Mouse (Mus musculus): ENCODE data around the gene Trpt1.

Gene Trpt1

DNA sequence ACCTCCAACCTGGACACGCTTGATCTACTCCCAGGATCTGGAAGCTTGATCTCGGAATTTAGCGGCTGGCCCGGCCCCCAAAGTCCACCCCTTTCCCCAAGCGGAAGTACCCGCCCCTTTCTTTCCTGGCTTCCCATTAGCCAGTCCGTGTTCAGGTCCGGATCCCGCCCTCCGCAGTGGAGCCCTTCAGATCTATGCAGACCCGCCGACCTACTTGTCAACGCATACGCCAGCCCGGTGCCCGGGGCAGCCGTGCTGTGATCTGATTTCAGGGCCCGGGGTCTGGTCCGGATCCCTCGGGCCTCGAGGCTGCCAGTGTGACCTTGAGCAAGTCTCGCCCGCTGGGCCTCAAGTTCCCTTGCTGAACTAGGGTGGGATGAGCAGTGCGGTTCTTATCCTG, at the start of gene Trpt1, which contains the start of gene Nudt22:
Trpt1 (plus strand) TSS at position 126 of the 400 bp plus-strand sequence.
Nudt22 (minus strand) TSS at position 112 of the 400 bp plus-strand sequence.
- peak; percentile 85 for DNase-seq (ENCODE audit: low spot score)

DNA sequence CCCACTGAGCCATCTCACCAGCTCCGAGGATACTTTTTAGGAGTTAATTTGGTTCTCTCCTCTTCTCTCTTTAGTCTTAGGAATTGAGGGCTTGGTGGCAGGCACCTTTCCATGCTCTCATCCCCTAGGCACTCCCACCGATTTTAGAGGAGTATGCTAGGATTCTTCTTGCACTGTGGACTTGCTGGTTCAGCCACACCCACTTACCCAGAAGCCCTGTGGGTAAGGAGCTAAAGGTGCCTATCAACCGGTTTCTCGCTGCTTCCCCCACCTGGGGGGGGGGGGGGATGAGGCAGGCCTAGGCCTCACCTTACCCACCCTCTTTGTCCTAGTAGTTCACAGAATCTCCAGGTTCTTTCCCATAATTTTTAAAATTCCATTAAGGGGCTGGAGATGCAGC, 48.2 kb upstream of the Trpt1 start:
- no peak for DNase-seq (ENCODE audit: low spot score)

DNA sequence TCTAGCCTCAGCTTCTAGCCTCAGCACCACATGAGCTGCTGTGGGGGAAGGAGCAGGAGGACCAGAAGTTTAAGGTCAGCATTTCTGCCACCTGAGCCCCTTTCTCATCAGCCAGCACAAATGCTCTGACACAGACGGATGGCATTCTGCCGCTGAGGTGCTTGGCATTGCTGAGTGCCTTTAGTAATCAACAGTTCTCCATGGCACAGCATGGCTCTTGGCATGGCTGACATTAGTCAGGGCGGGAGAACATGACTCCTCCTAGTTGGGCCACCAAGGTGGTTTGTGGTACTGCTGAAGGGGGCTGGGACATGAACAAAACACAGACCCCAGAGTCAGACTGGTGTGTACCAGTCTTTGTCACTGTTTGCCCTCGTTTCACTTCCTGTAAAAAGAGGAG, 47.7 kb upstream of the Trpt1 start:
- no peak for DNase-seq (ENCODE audit: low spot score)

- no peak for DNase-seq (ENCODE audit: low spot score)
Observed at GRCm38 (mm10) chr19:6949532-6949931, 46.4 kb upstream of the Trpt1 start.

DNA sequence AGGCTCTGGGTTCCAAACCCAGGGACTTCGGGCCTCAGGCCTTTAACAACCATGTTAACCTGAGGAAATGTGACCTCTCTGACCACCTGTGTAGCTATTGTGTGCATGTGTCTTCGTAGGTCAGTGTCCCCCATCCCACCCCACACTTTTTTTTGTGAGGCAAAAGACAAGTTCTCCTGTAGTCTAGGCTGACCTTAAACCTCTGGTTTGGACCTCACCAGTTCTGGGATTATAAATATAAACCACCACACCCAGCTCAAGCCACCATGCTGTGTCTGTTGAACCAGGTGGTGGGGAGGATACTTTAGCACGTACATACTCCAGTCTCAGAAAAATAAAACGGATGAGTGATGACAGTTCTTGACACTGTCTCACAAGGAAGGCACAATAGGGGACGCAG, 46.0 kb upstream of the Trpt1 start:
- DNase-seq (ENCODE audit: low spot score), result no peak

- no peak for DNase-seq (ENCODE audit: low spot score)
Observed at GRCm38 (mm10) chr19:6950613-6951153, 45.2 kb upstream of the Trpt1 start.

GRCm38 (mm10) chr19:6951381-6951968, 44.5 kb upstream of the Trpt1 start:
- DNase-seq (ENCODE audit: low spot score), result peak; percentile 91

DNA sequence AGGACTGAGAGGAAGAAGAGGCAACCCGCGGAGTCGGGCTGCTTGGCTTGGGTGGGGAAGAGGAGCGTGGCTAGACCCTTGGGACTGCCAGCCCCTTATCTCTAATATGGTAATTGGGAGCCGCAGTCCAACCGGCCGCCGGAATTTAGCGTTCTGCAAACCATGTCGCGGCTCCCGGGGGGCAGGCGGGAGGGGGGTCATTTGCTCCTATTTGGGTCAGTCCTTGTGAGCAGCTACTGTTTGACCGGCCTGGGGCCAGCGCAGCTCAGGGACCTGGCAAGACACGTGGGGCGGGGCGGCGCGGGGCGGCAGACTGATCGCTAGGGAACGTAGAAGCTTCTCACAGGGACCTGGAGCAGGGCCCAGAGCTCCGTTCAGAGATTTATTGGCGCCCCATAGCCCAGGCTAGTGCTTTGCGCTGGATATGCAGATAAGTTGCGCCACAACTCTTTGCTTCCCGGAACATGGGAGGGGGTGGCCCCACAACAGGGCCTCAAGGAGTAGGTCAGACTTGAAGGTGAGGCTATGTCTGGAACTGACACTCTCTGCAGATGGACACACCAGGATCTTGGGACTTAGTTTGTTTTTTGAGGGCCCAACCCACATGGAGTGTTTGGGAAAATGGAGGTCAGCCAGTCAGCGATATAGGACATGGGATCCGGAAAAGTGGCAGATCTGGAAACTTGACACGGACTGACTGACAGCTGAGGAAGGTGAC, 43.8 kb upstream of the Trpt1 start:
- peak; percentile 86 for DNase-seq (ENCODE audit: low spot score)

GRCm38 (mm10) chr19:6952712-6953037, 43.3 kb upstream of the Trpt1 start:
- DNase-seq (ENCODE audit: low spot score), result peak; percentile 68

GRCm38 (mm10) chr19:6954046-6954445, 41.9 kb upstream of the Trpt1 start:
- peak; percentile 78 for DNase-seq (ENCODE audit: low spot score)

GRCm38 (mm10) chr19:6955424-6955823, 40.5 kb upstream of the Trpt1 start:
- DNase-seq (ENCODE audit: low spot score), result no peak

- DNase-seq (ENCODE audit: low spot score), result no peak
Observed at GRCm38 (mm10) chr19:6956461-6956860, 39.5 kb upstream of the Trpt1 start.

DNA sequence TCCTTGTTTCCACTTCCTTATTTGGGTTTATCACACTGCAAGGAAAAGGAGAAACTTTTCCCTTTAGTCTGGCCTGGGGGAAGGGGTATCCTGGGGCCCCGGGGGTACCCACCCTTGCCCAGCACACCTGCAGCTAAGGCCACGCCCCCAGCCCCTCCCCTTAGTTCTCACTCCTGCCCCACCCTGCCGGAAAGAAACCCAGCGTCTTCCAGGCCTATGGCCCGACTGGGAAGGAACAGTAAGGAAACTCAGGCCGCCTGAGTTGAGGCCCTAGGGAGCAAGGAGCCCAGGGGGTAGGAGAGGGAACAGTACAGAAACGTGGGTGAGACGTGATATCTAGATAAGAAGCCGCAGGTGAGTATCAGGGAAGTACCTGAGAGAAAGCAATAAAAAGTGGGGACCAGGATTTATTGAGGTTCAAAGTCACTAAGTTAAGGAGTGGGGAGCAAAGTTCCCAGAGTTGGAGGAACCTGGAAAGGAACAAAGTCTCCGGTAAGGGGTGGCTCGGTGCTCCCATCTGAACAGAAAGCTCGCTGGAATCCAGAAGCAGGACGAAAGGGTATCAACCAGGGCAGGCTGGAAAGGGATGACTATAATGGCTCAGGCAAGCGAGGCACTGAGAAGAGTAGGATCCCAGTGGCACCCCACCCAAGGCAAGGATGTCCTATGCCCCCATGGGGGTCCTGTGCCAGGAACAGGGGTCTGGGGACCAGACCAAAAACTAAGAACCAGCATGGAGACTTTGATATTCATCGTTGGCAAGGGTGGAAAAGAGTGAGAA, 27.2 kb upstream of the Trpt1 start:
- DNase-seq (ENCODE audit: low spot score), result peak; percentile 79

DNA sequence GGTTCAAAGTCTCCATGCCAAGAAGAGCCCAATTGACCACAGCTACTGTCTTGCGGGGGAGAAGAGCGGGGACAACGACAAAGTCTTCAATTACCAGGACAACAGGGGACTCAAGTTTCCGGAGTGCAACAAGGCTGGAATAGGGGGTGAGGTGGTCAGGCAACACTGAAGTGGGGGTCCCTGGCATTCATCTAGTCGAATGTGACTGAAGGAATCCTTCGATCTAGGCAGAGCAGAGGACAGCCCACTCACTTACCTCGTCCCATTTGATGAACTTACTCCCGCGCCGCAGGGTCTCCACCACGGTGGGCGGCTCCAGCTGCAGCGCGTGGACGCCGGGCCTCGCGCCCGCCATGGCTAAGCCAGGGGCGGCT, 26.7 kb upstream of the Trpt1 start:
- DNase-seq (ENCODE audit: low spot score), result no peak

GRCm38 (mm10) chr19:6969665-6970381, 26.1 kb upstream of the Trpt1 start:
- DNase-seq (ENCODE audit: low spot score), result peak; percentile 87

DNA sequence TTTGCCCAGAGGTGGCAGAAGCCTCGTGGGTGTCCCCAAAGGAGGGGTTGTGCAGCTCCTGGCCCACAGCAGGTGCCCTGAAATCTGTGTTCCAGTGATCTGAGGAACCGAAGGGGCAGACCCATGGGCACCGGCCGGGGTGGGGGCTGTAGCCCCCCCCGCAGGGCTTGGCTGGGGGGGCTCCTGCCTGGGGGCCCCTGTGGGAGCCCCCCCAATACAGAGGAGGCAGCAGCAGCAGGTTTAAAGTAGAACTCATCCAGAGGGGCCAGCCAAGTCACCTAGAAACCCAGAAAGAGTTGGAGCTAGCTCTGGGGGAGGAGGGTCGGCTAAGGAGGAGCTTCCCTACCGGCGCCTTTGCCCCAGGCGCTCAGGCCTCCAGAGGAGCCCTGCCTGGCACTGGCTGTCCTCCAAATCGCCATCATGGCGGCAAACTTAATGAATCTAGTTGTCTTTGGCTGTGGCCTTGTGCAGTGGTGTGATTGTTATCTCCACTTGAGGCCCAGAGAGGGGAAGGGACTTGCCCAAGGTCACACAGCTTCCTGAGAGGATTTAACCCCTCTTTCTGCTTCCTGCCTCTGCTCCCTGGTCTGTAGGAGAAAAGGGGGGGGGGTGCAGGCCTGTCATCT, 25.4 kb upstream of the Trpt1 start:
- no peak for DNase-seq (ENCODE audit: low spot score)

- no peak for DNase-seq (ENCODE audit: low spot score)
Observed at GRCm38 (mm10) chr19:6971644-6972043, 24.3 kb upstream of the Trpt1 start.

DNA sequence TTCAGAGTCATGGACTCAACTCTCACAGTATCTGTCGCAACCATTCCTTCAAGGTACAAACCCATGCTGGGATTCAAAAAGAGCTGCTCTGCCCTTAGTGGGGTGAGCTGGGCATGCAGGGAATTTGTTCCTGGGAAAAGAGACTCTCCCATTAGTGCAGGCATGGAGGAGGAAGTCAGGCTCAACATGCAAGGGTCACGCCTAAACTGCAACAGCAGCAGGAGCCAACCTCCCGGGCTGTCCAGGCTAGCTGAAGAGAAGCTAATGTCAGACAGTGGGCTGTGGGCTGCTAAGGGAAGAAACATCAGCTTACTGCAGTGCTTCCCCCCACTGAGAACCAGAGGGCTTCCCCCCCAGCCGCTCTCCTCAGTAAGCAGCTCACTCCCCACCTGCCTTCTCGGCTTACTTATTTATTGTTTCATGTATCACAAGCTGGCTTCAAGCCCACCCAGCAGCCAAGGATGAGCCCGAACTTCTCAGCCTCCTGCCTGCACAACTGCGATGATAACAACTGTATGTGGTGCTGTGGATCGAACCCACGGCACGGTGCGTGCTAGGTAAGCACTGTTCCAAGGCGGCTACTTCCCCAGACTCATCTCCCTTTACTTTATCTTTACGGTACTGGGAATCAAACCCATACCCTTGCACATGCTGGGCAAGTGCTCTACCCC, 23.5 kb upstream of the Trpt1 start:
- no peak for DNase-seq (ENCODE audit: low spot score)

- DNase-seq (ENCODE audit: low spot score), result no peak
Observed at GRCm38 (mm10) chr19:6973581-6974190, 22.2 kb upstream of the Trpt1 start.
